Mouse (Mus musculus) heart, embryonic 10.5 days (tissue): ENCODE measurements around the gene BC030867. TPM values are rescaled to one million over a fixed set of nuclear protein-coding genes. Genes with fewer than 3 reads are reported as not detected.

Source experiments
- DNase-seq: peaks from one replicate; pipeline ENCODE4 v3.0.0-alpha.2; 2017; ENCODE audit warnings: low spot score
- H3K27ac ChIP-seq: fragments of 300-500 bp; sonication (generic); 2 replicates; pipeline ENCODE4 v1.5.1; 2016; ENCODE audit warnings: mild to moderate bottlenecking
- H3K27me3 ChIP-seq: fragments of 300-500 bp; sonication (generic); 2 replicates; pipeline ENCODE4 v1.6.1; 2016; ENCODE audit warnings: mild to moderate bottlenecking; ENCODE audit not compliant: poor library complexity, insufficient read depth, severe bottlenecking
- H3K36me3 ChIP-seq: fragments of 300-500 bp; sonication (generic); 2 replicates; pipeline ENCODE4 v1.6.1; 2016; ENCODE audit warnings: mild to moderate bottlenecking, moderate library complexity
- H3K4me1 ChIP-seq: fragments of 300-500 bp; sonication (generic); 2 replicates; pipeline ENCODE4 v1.6.1; 2016; ENCODE audit warnings: mild to moderate bottlenecking
- H3K4me3 ChIP-seq: fragments of 300-500 bp; sonication (generic); 2 replicates; pipeline ENCODE4 v1.5.1; 2016; ENCODE audit warnings: mild to moderate bottlenecking, moderate library complexity
- H3K9me3 ChIP-seq: fragments of 300-500 bp; sonication (generic); 2 replicates; pipeline ENCODE4 v1.6.1; 2016; ENCODE audit warnings: mild to moderate bottlenecking, moderate library complexity
- WGBS: fragments of 180-500 bp; shearing (Covaris S2); methylation state at CpG from one replicate; pipeline ENCODE4 v1.1.7; 2016; 5-methylcytosine and 5-hydroxymethylcytosine counted together
- polyA plus RNA-seq: library from polyadenylated mRNA; unstranded; fragments of >200 nt; fragmentation: Nextera tagmentation; extraction: Ambion mirVana; gene quantifications from 2 replicates; pipeline ENCODE4 v1.2.1, GENCODE M21; 2016

The BC030867 gene
- polyA plus RNA-seq, 1 experiment from 2014 or later, result 19.4 TPM

GRCm38 (mm10) chr11:102290141-102290540, 41.5 kb downstream of the BC030867 start:
- no peak for DNase-seq
- H3K36me3 ChIP-seq, result peaks cover 74% of the 10 kb centered on the region

GRCm38 (mm10) chr11:102291051-102291535, 42.4 kb downstream of the BC030867 start:
- H3K36me3 ChIP-seq, result peaks cover 74% of the 10 kb centered on the region

More at GRCm38 (mm10) chr11:102290141-102290540, 41.5 kb downstream of the BC030867 start:
- H3K4me3 ChIP-seq, result no peak overlapping the region
- WGBS, result 80% methylated on average over 4 of the region's 4 CpGs
- H3K4me1 ChIP-seq, result peaks cover 34% of the 10 kb centered on the region
- no peaks in the 10 kb centered on the region for H3K9me3 ChIP-seq
- no peaks in the 10 kb centered on the region for H3K27me3 ChIP-seq
- H3K27ac ChIP-seq, result no peak overlapping the region

DNA sequence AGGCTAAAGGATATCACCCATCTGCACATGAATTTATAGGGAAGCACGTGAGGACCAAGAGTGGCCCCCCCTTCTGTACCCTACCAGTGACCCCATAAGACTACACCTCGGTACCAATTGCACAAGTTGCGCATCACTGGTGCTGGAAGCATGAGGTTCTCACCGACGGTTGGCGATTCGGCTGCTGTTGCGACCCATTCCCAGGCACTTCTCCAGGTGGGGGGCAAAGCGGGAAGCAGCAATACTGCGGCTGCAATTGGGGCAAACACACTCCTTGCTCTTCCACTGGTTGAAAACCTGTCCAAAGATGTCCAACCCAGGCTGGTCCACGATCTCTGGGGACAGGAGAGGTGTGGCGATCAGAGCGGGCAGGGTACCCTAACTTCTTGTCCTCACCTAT, 45.3 kb downstream of the BC030867 start:
- no peaks in the 10 kb centered on the region for H3K9me3 ChIP-seq
- H3K27ac ChIP-seq, result no peak overlapping the region
- H3K4me3 ChIP-seq, result no peak overlapping the region
- H3K36me3 ChIP-seq, result peaks cover 55% of the 10 kb centered on the region
- no peaks in the 10 kb centered on the region for H3K27me3 ChIP-seq
- no peak for DNase-seq
- H3K4me1 ChIP-seq, result peaks cover 30% of the 10 kb centered on the region
- 94% methylated on average over 13 of the region's 13 CpGs for WGBS

More at GRCm38 (mm10) chr11:102291051-102291535, 42.4 kb downstream of the BC030867 start:
- Histone ChIP-seq H3K4me1 (peaks cover 33% of the 10 kb centered on the region), H3K27ac (no peak overlapping the region), H3K27me3 (no peaks in the 10 kb centered on the region), H3K9me3 (no peaks in the 10 kb centered on the region), H3K4me3 (no peak overlapping the region)
- 84% methylated on average over 11 of the region's 11 CpGs for WGBS
- no peak for DNase-seq

GRCm38 (mm10) chr11:102294416-102294815, 45.7 kb downstream of the BC030867 start:
- H3K27ac ChIP-seq, result 0 out of 2 replicates have a peak overlapping the region, but pooled peaks have one; percentile 99
- peaks cover 51% of the 10 kb centered on the region for H3K36me3 ChIP-seq
- peaks cover 30% of the 10 kb centered on the region for H3K4me1 ChIP-seq
- no peaks in the 10 kb centered on the region for H3K27me3 ChIP-seq
- H3K9me3 ChIP-seq, result no peaks in the 10 kb centered on the region
- 78% methylated on average over 5 of the region's 5 CpGs for WGBS
- H3K4me3 ChIP-seq, result peak overlapping the region; percentile 90
- no peak for DNase-seq

DNA sequence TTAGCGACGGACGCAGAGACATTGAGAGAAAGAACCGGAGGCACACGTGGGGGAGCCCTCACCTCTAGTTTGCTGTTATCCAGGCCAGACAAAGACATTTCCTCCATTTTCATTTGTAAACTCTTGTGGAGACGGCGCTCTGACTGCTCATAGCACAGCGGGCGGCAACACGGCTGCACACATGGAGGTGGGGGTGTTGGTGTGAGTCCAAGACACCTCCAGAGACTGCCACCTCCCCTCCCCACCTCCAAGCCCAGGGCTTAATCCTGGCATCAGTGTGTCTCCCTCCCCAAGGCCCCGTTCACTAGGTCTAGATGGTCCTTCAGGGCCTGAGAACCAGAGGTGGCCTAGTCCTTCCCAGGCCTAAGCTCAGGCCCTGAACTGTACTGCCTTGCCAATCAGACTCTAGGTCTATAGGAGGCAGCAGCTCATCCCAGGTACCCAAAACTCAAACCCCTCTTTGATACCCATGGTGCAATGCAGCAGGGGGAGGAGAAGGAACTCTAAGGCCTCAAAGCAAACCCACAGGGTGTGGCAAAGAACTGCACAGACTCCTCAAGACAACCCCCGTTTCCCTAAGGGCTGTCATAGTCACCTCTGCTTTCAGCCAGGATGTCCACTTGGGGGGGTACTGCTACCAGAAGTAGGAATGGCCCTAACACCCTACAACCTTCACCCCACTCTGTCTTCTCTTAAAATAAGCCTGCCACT, 46.4 kb downstream of the BC030867 start:
- 80% methylated on average over 12 of the region's 12 CpGs for WGBS
- H3K4me1 ChIP-seq, result peaks cover 30% of the 10 kb centered on the region
- H3K36me3 ChIP-seq, result peaks cover 48% of the 10 kb centered on the region
- peak overlapping the region; percentile 90 for H3K4me3 ChIP-seq
- H3K27me3 ChIP-seq, result no peaks in the 10 kb centered on the region
- no peaks in the 10 kb centered on the region for H3K9me3 ChIP-seq
- H3K27ac ChIP-seq, result peak overlapping the region; percentile 99
- DNase-seq, result no peak

DNA sequence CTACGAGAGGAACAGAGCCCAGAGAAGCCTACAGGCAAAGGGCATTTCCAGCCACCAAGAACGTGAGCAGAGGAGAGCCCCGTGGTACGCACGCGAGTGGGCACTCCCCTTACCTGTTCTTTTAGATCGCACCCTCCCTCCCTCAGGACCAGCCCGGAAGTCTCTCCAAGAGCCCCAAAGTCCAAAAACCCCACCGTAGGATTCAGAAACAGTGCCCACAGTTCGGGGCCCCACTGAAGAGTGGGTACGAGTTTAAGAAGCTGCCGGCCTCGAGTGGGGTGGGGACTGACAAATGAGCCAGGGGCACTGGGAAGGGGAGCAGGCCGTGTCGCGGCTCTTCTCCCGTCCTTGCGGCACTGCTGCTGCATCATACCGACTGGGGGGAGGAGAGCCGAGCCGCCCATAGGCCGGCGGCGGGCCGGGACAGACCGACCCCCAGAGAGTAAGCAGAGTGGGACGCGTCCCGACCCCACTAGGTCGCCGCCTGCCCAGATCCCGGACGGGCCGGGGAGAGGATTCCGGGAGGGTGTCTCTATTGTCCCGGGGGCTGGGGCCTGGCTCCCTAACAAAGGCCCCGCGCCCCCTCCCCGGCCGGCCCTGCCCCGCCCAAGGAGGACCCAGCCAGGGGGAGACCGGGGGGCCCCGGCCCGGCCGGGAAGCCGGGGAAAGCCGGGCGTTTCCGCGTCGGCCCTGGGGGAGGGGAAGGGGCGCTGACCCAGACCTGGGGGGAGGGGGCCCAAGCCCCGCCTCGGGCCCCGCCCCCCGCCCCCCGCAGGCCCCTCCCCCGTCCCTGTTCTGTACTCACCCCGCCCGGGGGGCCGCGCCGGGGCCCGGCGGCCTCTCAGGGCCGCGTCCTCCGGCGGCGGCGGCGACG, 47.2 kb downstream of the BC030867 start:
- no peak for DNase-seq
- Histone ChIP-seq H3K27me3 (no peaks in the 10 kb centered on the region), H3K4me1 (peaks cover 27% of the 10 kb centered on the region), H3K27ac (peak overlapping the region; percentile 99), H3K9me3 (no peaks in the 10 kb centered on the region), H3K4me3 (peak overlapping the region; percentile 90), H3K36me3 (peaks cover 40% of the 10 kb centered on the region)
- WGBS, result under 1% methylated on average over 47 of the region's 73 CpGs

- Histone ChIP-seq H3K4me3 (peak within 1 kb of the TSS; percentile 90), H3K27me3 (no peaks in the 10 kb centered on the region), H3K36me3 (peaks cover 31% of the 10 kb centered on the region), H3K4me1 (peaks cover 25% of the 10 kb centered on the region), H3K9me3 (no peaks in the 10 kb centered on the region), H3K27ac (peak within 1 kb of the TSS; percentile 99)
- peak; percentile 100 for DNase-seq
- WGBS, result under 1% methylated on average over 71 of the region's 125 CpGs
Measured at GRCm38 (mm10) chr11:102296491-102297472, 48.1 kb downstream of the BC030867 start, which contains the start of gene Atxn7l3. TSS of gene Atxn7l3 (minus strand) at chr11:102296631.

GRCm38 (mm10) chr11:102297577-102298556, 49.2 kb downstream of the BC030867 start:
- H3K9me3 ChIP-seq, result no peaks in the 10 kb centered on the region
- 24% methylated on average over 27 of the region's 27 CpGs for WGBS
- H3K4me1 ChIP-seq, result peaks cover 23% of the 10 kb centered on the region
- peaks cover 20% of the 10 kb centered on the region for H3K36me3 ChIP-seq
- H3K27me3 ChIP-seq, result no peaks in the 10 kb centered on the region
- H3K4me3 ChIP-seq, result peak overlapping the region; percentile 90
- peak overlapping the region; percentile 99 for H3K27ac ChIP-seq
- no peak for DNase-seq

DNA sequence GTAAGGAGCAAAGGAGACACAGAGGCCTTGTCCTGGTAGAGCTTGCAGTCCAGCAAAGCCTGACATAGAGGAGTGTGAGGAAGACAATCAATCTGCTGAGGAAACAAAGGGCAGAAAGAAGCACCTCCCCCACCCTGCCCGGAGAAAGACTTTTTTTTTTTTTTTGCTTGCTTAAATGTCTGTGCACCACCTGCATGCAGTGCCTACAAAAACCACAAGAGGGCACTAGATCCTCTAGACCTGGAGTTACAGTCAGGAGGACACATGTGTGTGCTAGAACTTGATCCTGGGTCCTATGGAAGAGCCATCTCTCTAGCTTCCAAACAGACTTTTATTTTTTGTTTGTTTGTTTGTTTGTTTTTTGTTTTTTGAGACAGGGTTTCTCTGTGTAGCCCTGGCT, 51.2 kb downstream of the BC030867 start:
- Histone ChIP-seq H3K4me3 (no peak overlapping the region), H3K27me3 (no peaks in the 10 kb centered on the region), H3K27ac (no peak overlapping the region), H3K9me3 (no peaks in the 10 kb centered on the region), H3K36me3 (0 out of 2 replicates have a peak, but pooled peaks cover under 1% of the 10 kb centered on the region), H3K4me1 (peaks cover 17% of the 10 kb centered on the region)
- no peak for DNase-seq
- 13% methylated on average over 1 of the region's 1 CpGs for WGBS

- H3K9me3 ChIP-seq, result no peaks in the 10 kb centered on the region
- no peak for DNase-seq
- H3K36me3 ChIP-seq, result peaks cover 30% of the 10 kb centered on the region
- H3K4me3 ChIP-seq, result no peak overlapping the region
- no peak overlapping the region for H3K27ac ChIP-seq
- WGBS, result 51% methylated on average over 2 of the region's 2 CpGs
- H3K27me3 ChIP-seq, result no peaks in the 10 kb centered on the region
- peaks cover 9% of the 10 kb centered on the region for H3K4me1 ChIP-seq
Measured at GRCm38 (mm10) chr11:102304141-102304540, 55.5 kb downstream of the BC030867 start.

- H3K9me3 ChIP-seq, result no peaks in the 10 kb centered on the region
- H3K27me3 ChIP-seq, result no peaks in the 10 kb centered on the region
- H3K27ac ChIP-seq, result no peak overlapping the region
- no peak overlapping the region for H3K4me3 ChIP-seq
- no peak for DNase-seq
- peaks cover 21% of the 10 kb centered on the region for H3K4me1 ChIP-seq
- peaks cover 42% of the 10 kb centered on the region for H3K36me3 ChIP-seq
- 49% methylated on average over 3 of the region's 3 CpGs for WGBS
Measured at GRCm38 (mm10) chr11:102305359-102305758, 56.7 kb downstream of the BC030867 start.
